8 mouse cellular contexts compared by ENCODE assay signal in genomic region chrX:103821832-103822196, GRCm38 (mm10). TPM values are rescaled to one million over a fixed set of nuclear protein-coding genes. Genes with fewer than 3 reads are reported as not detected.
DNase-seq lines count a peak whose midpoint lies in the region; ATAC-seq and TF ChIP-seq lines count a peak whose summit lies in the region.

TSS of gene Slc16a2 (minus strand) at chrX:103821983.

- no peak for TF ChIP-seq CTCF in gastrocnemius, adult 2 months (IDR thresholded peaks at IDR 0.05)
- no peak for TF ChIP-seq CTCF in left cerebral cortex, adult 2 months (IDR thresholded peaks at IDR 0.05)

- H3K9me3 ChIP-seq in hindbrain, embryonic 16.5 days (ENCODE audit: control insufficient read depth, low read length): no peaks in the 10 kb centered on the region

- intact Hi-C loops in gastrocnemius, adult 2 months (cut with DNase I): no loop called here
- intact Hi-C loops in left cerebral cortex, adult 2 months (cut with DNase I): loop anchor here (2.0 to 5.0 kb wide), 2 partner anchors 85 to 127 kb away; no protein-coding TSS in a partner anchor

- WGBS in hindbrain, embryonic 16.5 days: 27% methylated on average over 10 of the region's 17 CpGs

- peak within 1 kb of the TSS; percentile 79 for H3K4me2 ChIP-seq in hindbrain, embryonic 16.5 days (ENCODE audit: low read length)

- H3K27me3 ChIP-seq in hindbrain, embryonic 16.5 days (replicated peaks; ENCODE audit: control insufficient read depth, insufficient read depth, low read length): peaks cover 33% of the 10 kb centered on the region

- ATAC-seq in hindbrain, embryonic 16.5 days: peak; percentile 92

- H3K36me3 ChIP-seq in hindbrain, embryonic 16.5 days (ENCODE audit: control insufficient read depth, insufficient read depth, low read length): no peaks in the 10 kb centered on the region

- peak; percentile 48 for DNase-seq in T-cell, adult 2 months (ENCODE audit: low spot score)
- DNase-seq in cerebellum, postnatal 14 days: peak; percentile 65 to 78
- DNase-seq in gastrocnemius, adult 2 months: peak; percentile 71
- DNase-seq in left cerebral cortex, adult 2 months (ENCODE audit: extremely low spot score in 1 of 2, low spot score in 2 of 2): peak; percentile 30 to 41
- peak; percentile 71 to 87 for DNase-seq in lung, postnatal 4 days
- peak; percentile 58 for DNase-seq in retina, postnatal 7 days (ENCODE audit: low read depth, low spot score)
- no peak for DNase-seq in adipocyte (ENCODE audit: low spot score)

- peak within 1 kb of the TSS; percentile 75 for H3K4me3 ChIP-seq in gastrocnemius, adult 2 months
- H3K4me3 ChIP-seq in hindbrain, embryonic 16.5 days (ENCODE audit: low read length): peak within 1 kb of the TSS; percentile 58
- H3K4me3 ChIP-seq in left cerebral cortex, adult 2 months: peak within 1 kb of the TSS; percentile 56

- peak within 1 kb of the TSS; percentile 75 for H3K9ac ChIP-seq in hindbrain, embryonic 16.5 days (ENCODE audit: low read depth, low read length)

- peak within 1 kb of the TSS; percentile 89 for H3K27ac ChIP-seq in gastrocnemius, adult 2 months
- peak within 1 kb of the TSS; percentile 78 for H3K27ac ChIP-seq in hindbrain, embryonic 16.5 days (ENCODE audit: low read depth, low read length)
- peak within 1 kb of the TSS; percentile 74 for H3K27ac ChIP-seq in left cerebral cortex, adult 2 months

- H3K4me1 ChIP-seq in hindbrain, embryonic 16.5 days (ENCODE audit: control insufficient read depth, insufficient read depth, low read depth, low read length): peaks cover 3% of the 10 kb centered on the region; the same call in 1 of the 2 replicates

RNA-seq across cellular contexts. Expression of gene Slc16a2, which starts in this region (rescaled TPM):
- 1 to 10 TPM; 1.5 to 6.0 TPM for total RNA-seq in gastrocnemius, adult 2 months (2021)
- 23.4 and 41.9 TPM in 2 replicates for polyA plus RNA-seq in hindbrain, embryonic 16.5 days (2015; fragmentation: Nextera tagmentation; extraction: Ambion mirVana)
- total RNA-seq in left cerebral cortex, adult 2 months (2021): 10 to 100 TPM; 32.0 to 33.0 TPM

Comparison
In these comparisons a context has a peak if more than half of its experiments do, and no peak if none do; other contexts are left out.
1. RNA of gene Slc16a2 (total RNA-seq): 32.0 to 33.0 TPM in left cerebral cortex, adult 2 months; 1.5 to 6.0 TPM in gastrocnemius, adult 2 months; every median in the first group is over 4 times any median in the second.
2. Peak in every context shown above with its lines, with median percentiles within 50 percentile points of each other: H3K27ac ChIP-seq and H3K4me3 ChIP-seq.